In genomic region chr5:142417104-142417503, GRCm38 (mm10) we compare ENCODE assay signal across 11 mouse cellular contexts. TPM values are rescaled to one million over a fixed set of nuclear protein-coding genes. Genes with fewer than 3 reads are reported as not detected.
A peak's percentile ranks its signal among the peaks of the same experiment; 100 is the strongest.
DNase-seq lines count a peak whose midpoint lies in the region; ATAC-seq lines count a peak whose summit lies in the region.
"Had no signal": no experiment of that assay in that cellular context is flagged by ENCODE, and none has a peak within 500 bp of the region (broad histone marks: within the 10 kb centered on the region; RNA-seq: fewer than 3 reads in every experiment).

No protein-coding gene starts in this region.

- no peak overlapping the region for H3K4me3 ChIP-seq in heart, embryonic 12.5 days
- no peak overlapping the region for H3K4me3 ChIP-seq in lung, embryonic 15.5 days
- H3K4me3 ChIP-seq in embryonic facial prominence, embryonic 10.5 days: no peak overlapping the region
- no peak overlapping the region for H3K4me3 ChIP-seq in limb, embryonic 10.5 days
- H3K4me3 ChIP-seq: forebrain, embryonic 12.5 days had no signal

- H3K9ac ChIP-seq in heart, embryonic 12.5 days: no peak overlapping the region
- no peak overlapping the region for H3K9ac ChIP-seq in lung, embryonic 15.5 days
- H3K9ac ChIP-seq: forebrain, embryonic 12.5 days had no signal

- peaks cover 90% of the 10 kb centered on the region for H3K4me1 ChIP-seq in heart, embryonic 12.5 days (replicated peaks)
- H3K4me1 ChIP-seq in lung, embryonic 15.5 days: peaks cover 47% of the 10 kb centered on the region
- H3K4me1 ChIP-seq in embryonic facial prominence, embryonic 10.5 days: peaks cover 56% of the 10 kb centered on the region
- H3K4me1 ChIP-seq in limb, embryonic 10.5 days: peaks cover 42% of the 10 kb centered on the region

- no peaks in the 10 kb centered on the region for H3K27me3 ChIP-seq in heart, embryonic 12.5 days (replicated peaks)
- no peaks in the 10 kb centered on the region for H3K27me3 ChIP-seq in lung, embryonic 15.5 days
- no peaks in the 10 kb centered on the region for H3K27me3 ChIP-seq in embryonic facial prominence, embryonic 10.5 days (replicated peaks; ENCODE audit: low read depth, poor library complexity, severe bottlenecking)
- no peaks in the 10 kb centered on the region for H3K27me3 ChIP-seq in splenic B cell, adult 2 months (ENCODE audit: control insufficient read depth, insufficient read depth, low read length, poor library complexity, severe bottlenecking)
- H3K27me3 ChIP-seq in limb, embryonic 10.5 days (ENCODE audit: low read depth, poor library complexity, severe bottlenecking): no peaks in the 10 kb centered on the region
- H3K27me3 ChIP-seq: forebrain, embryonic 12.5 days had no signal

- peak overlapping the region; percentile 85; the same call in 1 of the 2 replicates for H3K27ac ChIP-seq in heart, embryonic 12.5 days (ENCODE audit: poor library complexity, severe bottlenecking)
- H3K27ac ChIP-seq in lung, embryonic 15.5 days: peak overlapping the region; percentile 74; the same call in 1 of the 2 replicates
- peak overlapping the region; percentile 44; the same call in 1 of the 2 replicates for H3K27ac ChIP-seq in embryonic facial prominence, embryonic 10.5 days (replicated peaks)
- H3K27ac ChIP-seq in limb, embryonic 10.5 days: no peak overlapping the region

- 76% methylated on average over 3 of the region's 3 CpGs for WGBS in heart, embryonic 12.5 days
- whole genome bisulfite sequencing in lung, embryonic 15.5 days: 70% methylated on average over 3 of the region's 3 CpGs
- 71% methylated on average over 3 of the region's 3 CpGs for WGBS in embryonic facial prominence, embryonic 10.5 days
- 91% methylated on average over 3 of the region's 3 CpGs for WGBS in limb, embryonic 10.5 days

- H3K4me2 ChIP-seq in heart, embryonic 12.5 days: no peak overlapping the region
- H3K4me2 ChIP-seq in lung, embryonic 15.5 days: no peak overlapping the region
- H3K4me2 ChIP-seq: forebrain, embryonic 12.5 days had no signal

- no peak for DNase-seq in heart, postnatal 4 days
- no peak for DNase-seq in lung, adult 18-20 months
- DNase-seq in embryonic facial prominence, embryonic 10.5 days (ENCODE audit: low spot score): no peak
- DNase-seq in splenic B cell, adult 2 months (ENCODE audit: low read depth, low spot score): peak; percentile 66
- no peak for DNase-seq in limb, embryonic 10.5 days (ENCODE audit: low spot score)
- DNase-seq: heart, adult 18-20 months; heart, postnatal 36 days had no signal

- H3K9me3 ChIP-seq in heart, embryonic 12.5 days (replicated peaks): no peaks in the 10 kb centered on the region
- no peaks in the 10 kb centered on the region for H3K9me3 ChIP-seq in lung, embryonic 15.5 days
- no peaks in the 10 kb centered on the region for H3K9me3 ChIP-seq in embryonic facial prominence, embryonic 10.5 days
- no peaks in the 10 kb centered on the region for H3K9me3 ChIP-seq in limb, embryonic 10.5 days (replicated peaks)
- H3K9me3 ChIP-seq: forebrain, embryonic 12.5 days had no signal

- H3K36me3 ChIP-seq in heart, embryonic 12.5 days: peaks cover 17% of the 10 kb centered on the region
- H3K36me3 ChIP-seq in lung, embryonic 15.5 days: 0 out of 2 replicates have a peak, but pooled peaks cover 10% of the 10 kb centered on the region
- H3K36me3 ChIP-seq in embryonic facial prominence, embryonic 10.5 days (replicated peaks): peaks cover 58% of the 10 kb centered on the region
- peaks cover 1% of the 10 kb centered on the region for H3K36me3 ChIP-seq in splenic B cell, adult 2 months (ENCODE audit: control insufficient read depth, insufficient read depth, low read length, poor library complexity, severe bottlenecking)
- peaks cover 47% of the 10 kb centered on the region for H3K36me3 ChIP-seq in limb, embryonic 10.5 days

- ATAC-seq in heart, embryonic 12.5 days (ENCODE audit: insufficient number of reproducible peaks, low FRiP score): no peak
- ATAC-seq in lung, embryonic 15.5 days (ENCODE audit: borderline replicate concordance, extremely low read depth, low FRiP score, low TSS enrichment): no peak
- ATAC-seq: lung, postnatal 0 days had no signal

RNA-seq across cellular contexts. Expression of gene Foxk1, which starts 15.8 kb away (rescaled TPM):
- polyA plus RNA-seq in heart, embryonic 12.5 days (2016; fragmentation: Nextera tagmentation; extraction: Ambion mirVana): 5.8 and 7.2 TPM in 2 replicates
- 10 to 100 TPM; 18.2 to 19.0 TPM for total RNA-seq in heart, postnatal 4 days (2021)
- polyA plus RNA-seq in lung, embryonic 15.5 days (2015; fragmentation: Nextera tagmentation; extraction: Ambion mirVana): 4.0 and 5.7 TPM in 2 replicates
- 4.8 and 5.1 TPM in 2 replicates for polyA plus RNA-seq in embryonic facial prominence, embryonic 10.5 days (2016; fragmentation: Nextera tagmentation; extraction: Ambion mirVana)
- polyA plus RNA-seq in limb, embryonic 10.5 days (2016; fragmentation: Nextera tagmentation; extraction: Ambion mirVana): 3.5 and 4.5 TPM in 2 replicates

RNA-seq across cellular contexts. Expression of gene Ap5z1, which starts 46.6 kb away (rescaled TPM):
- polyA plus RNA-seq in heart, embryonic 12.5 days (2016; fragmentation: Nextera tagmentation; extraction: Ambion mirVana): 7.3 and 9.9 TPM in 2 replicates
- 1 to 10 TPM; 6.0 to 8.2 TPM for total RNA-seq in heart, postnatal 4 days (2021)
- polyA plus RNA-seq in lung, embryonic 15.5 days (2015; fragmentation: Nextera tagmentation; extraction: Ambion mirVana): 7.8 and 8.8 TPM in 2 replicates
- 14.1 and 14.8 TPM in 2 replicates for polyA plus RNA-seq in embryonic facial prominence, embryonic 10.5 days (2016; fragmentation: Nextera tagmentation; extraction: Ambion mirVana)
- 11.2 and 16.2 TPM in 2 replicates for polyA plus RNA-seq in limb, embryonic 10.5 days (2016; fragmentation: Nextera tagmentation; extraction: Ambion mirVana)
